Mouse (Mus musculus) forebrain, embryonic 13.5 days (tissue): Measurements from ENCODE around the gene Olfr1162. TPM values are rescaled to one million over a fixed set of nuclear protein-coding genes. Genes with fewer than 3 reads are reported as not detected.
"Not testable (repeated sequence)": the region's sequence is repeated elsewhere in the genome, so short reads cannot be mapped to it uniquely, and the experiment has no call there.

Experiments
- ATAC-seq: fragments of 200-750 bp; cut with Nextera tagmentation; 2 replicates; pipeline ENCODE4 v1.8.0; 2017
- H3K27ac ChIP-seq: fragments of 300-500 bp; sonication (generic); 2 replicates; pipeline ENCODE4 v1.5.1; 2015; ENCODE audit warnings: inconsistent platforms, mild to moderate bottlenecking, moderate library complexity
- H3K27me3 ChIP-seq: fragments of 300-500 bp; sonication (generic); 2 replicates; pipeline ENCODE4 v1.6.1; 2015; ENCODE audit warnings: mild to moderate bottlenecking, inconsistent platforms
- H3K36me3 ChIP-seq: fragments of 300-500 bp; sonication (generic); 2 replicates; pipeline ENCODE4 v1.6.1; 2015; ENCODE audit warnings: mild to moderate bottlenecking, inconsistent platforms; ENCODE audit not compliant: poor library complexity, severe bottlenecking
- H3K4me1 ChIP-seq: fragments of 300-500 bp; sonication (generic); 2 replicates; pipeline ENCODE4 v1.6.1; 2015; ENCODE audit warnings: inconsistent platforms
- H3K4me2 ChIP-seq: fragments of 300-500 bp; sonication (generic); 2 replicates; pipeline ENCODE4 v1.6.1; 2015; ENCODE audit warnings: inconsistent platforms, mild to moderate bottlenecking, moderate library complexity
- H3K4me3 ChIP-seq: fragments of 300-500 bp; sonication (generic); 2 replicates; pipeline ENCODE4 v1.5.1; 2015; ENCODE audit warnings: mild to moderate bottlenecking, inconsistent platforms
- H3K9ac ChIP-seq: fragments of 300-500 bp; sonication (generic); 2 replicates; pipeline ENCODE4 v1.6.1; 2015; ENCODE audit warnings: mild to moderate bottlenecking, inconsistent platforms
- H3K9me3 ChIP-seq: fragments of 300-500 bp; sonication (generic); replicated peaks from 2 replicates; pipeline ENCODE4 v1.6.1; 2016; ENCODE audit warnings: inconsistent platforms
- WGBS: fragments of 180-500 bp; shearing (Covaris S2); methylation state at CpG from one replicate; pipeline ENCODE4 v1.1.7; 2015; 5-methylcytosine and 5-hydroxymethylcytosine counted together
- polyA plus RNA-seq: library from polyadenylated mRNA; unstranded; fragments of >200 nt; fragmentation: Nextera tagmentation; extraction: Ambion mirVana; gene quantifications from 2 replicates; pipeline ENCODE4 v1.2.1, GENCODE M21; 2015

Olfr1162 gene
- polyA plus RNA-seq: not detected in 2 replicates

- no peak for ATAC-seq
- WGBS: 80% methylated on average over 1 of the region's 1 CpGs
- H3K9ac ChIP-seq: no peak within 1 kb of the TSS
- H3K4me1 ChIP-seq: no peaks in the 10 kb centered on the region
- H3K27ac ChIP-seq: no peak within 1 kb of the TSS
- no peak within 1 kb of the TSS for H3K4me2 ChIP-seq
- H3K9me3 ChIP-seq: no peaks in the 10 kb centered on the region
- no peaks in the 10 kb centered on the region for H3K36me3 ChIP-seq
- no peaks in the 10 kb centered on the region for H3K27me3 ChIP-seq
- H3K4me3 ChIP-seq: no peak within 1 kb of the TSS
These were observed at the start of gene Olfr1162 for GRCm38 (mm10) chr2:88051029-88051428. Gene Olfr1162 (minus strand): TSS chr2:88051129.

GRCm38 (mm10) chr2:88093866-88094265, 42.9 kb upstream of the Olfr1162 start, which contains the start of gene Olfr1164:
Gene Olfr1164 (minus strand): TSS chr2:88093966.
- H3K4me3 ChIP-seq: no peak within 1 kb of the TSS
- H3K36me3 ChIP-seq: no peaks in the 10 kb centered on the region
- H3K4me2 ChIP-seq: no peak within 1 kb of the TSS
- H3K27ac ChIP-seq: no peak within 1 kb of the TSS
- no peak within 1 kb of the TSS for H3K9ac ChIP-seq
- H3K4me1 ChIP-seq: no peaks in the 10 kb centered on the region
- no peak for ATAC-seq
- H3K9me3 ChIP-seq: no peaks in the 10 kb centered on the region
- H3K27me3 ChIP-seq: no peaks in the 10 kb centered on the region
- WGBS: 83% methylated on average over 4 of the region's 4 CpGs

GRCm38 (mm10) chr2:88071730-88072129, 20.8 kb upstream of the Olfr1162 start, which contains the start of gene Olfr1163:
Gene Olfr1163 (minus strand): TSS chr2:88071830.
- Histone ChIP-seq H3K9ac (no peak within 1 kb of the TSS), H3K4me3 (no peak within 1 kb of the TSS), H3K36me3 (no peaks in the 10 kb centered on the region), H3K27me3 (no peaks in the 10 kb centered on the region), H3K27ac (no peak within 1 kb of the TSS), H3K4me1 (no peaks in the 10 kb centered on the region), H3K9me3 (no peaks in the 10 kb centered on the region), H3K4me2 (no peak within 1 kb of the TSS)
- ATAC-seq: no peak

- H3K27me3 ChIP-seq: no peaks in the 10 kb centered on the region
- H3K9me3 ChIP-seq: no peaks in the 10 kb centered on the region
- H3K9ac ChIP-seq: no peak overlapping the region
- H3K36me3 ChIP-seq: no peaks in the 10 kb centered on the region
- no peak overlapping the region for H3K27ac ChIP-seq
- WGBS: 80% methylated on average over 2 of the region's 2 CpGs
- H3K4me3 ChIP-seq: no peak overlapping the region
- H3K4me2 ChIP-seq: no peak overlapping the region
- no peaks in the 10 kb centered on the region for H3K4me1 ChIP-seq
- ATAC-seq: no peak
These were observed 12.7 kb upstream of the Olfr1162 start for GRCm38 (mm10) chr2:88063587-88063986.

GRCm38 (mm10) chr2:88037599-88037998, 13.3 kb downstream of the Olfr1162 start, which contains the start of gene Olfr73:
Gene Olfr73 (minus strand): TSS chr2:88037699.
- Histone ChIP-seq H3K9ac (no peak within 1 kb of the TSS), H3K36me3 (no peaks in the 10 kb centered on the region), H3K4me2 (no peak within 1 kb of the TSS), H3K9me3 (no peaks in the 10 kb centered on the region), H3K27ac (no peak within 1 kb of the TSS), H3K27me3 (no peaks in the 10 kb centered on the region), H3K4me3 (no peak within 1 kb of the TSS), H3K4me1 (no peaks in the 10 kb centered on the region)
- no peak for ATAC-seq

GRCm38 (mm10) chr2:88022474-88022873, 28.5 kb downstream of the Olfr1162 start, which contains the start of gene Olfr1161:
Gene Olfr1161 (plus strand): TSS chr2:88022774.
- H3K4me1 ChIP-seq, ATAC-seq, H3K4me2 ChIP-seq, H3K9ac ChIP-seq, H3K27me3 ChIP-seq, H3K36me3 ChIP-seq, H3K9me3 ChIP-seq, H3K27ac ChIP-seq, H3K4me3 ChIP-seq: not testable (repeated sequence)
- WGBS: 84% methylated on average over 1 of the region's 1 CpGs

- H3K9me3 ChIP-seq: no peaks in the 10 kb centered on the region
- H3K4me3 ChIP-seq: no peak within 1 kb of the TSS
- H3K36me3 ChIP-seq: no peaks in the 10 kb centered on the region
- no peak within 1 kb of the TSS for H3K9ac ChIP-seq
- ATAC-seq: no peak
- H3K27me3 ChIP-seq: no peaks in the 10 kb centered on the region
- no peak within 1 kb of the TSS for H3K4me2 ChIP-seq
- no peaks in the 10 kb centered on the region for H3K4me1 ChIP-seq
- no peak within 1 kb of the TSS for H3K27ac ChIP-seq
These were observed 43.2 kb downstream of the Olfr1162 start, which contains the start of gene Olfr1160 for GRCm38 (mm10) chr2:88007515-88008318. Gene Olfr1160 (minus strand): TSS chr2:88008268.

Other genes with a start within 250 kb of the Olfr1162 start
- not detected in 2 replicates for gene Olfr1145, start 241.3 kb downstream of the Olfr1162 start, polyA plus RNA-seq
- not detected in 2 replicates for gene Olfr1148, start 220.6 kb downstream of the Olfr1162 start, polyA plus RNA-seq
- not detected in 2 replicates for gene Olfr1150-ps1, start 207.1 kb downstream of the Olfr1162 start, polyA plus RNA-seq
- not detected in 2 replicates for gene Olfr1151, start 195.3 kb downstream of the Olfr1162 start, polyA plus RNA-seq
- 0.03 TPM in 1 of 2 replicates, not detected in the other for gene Olfr1152, start 184.6 kb downstream of the Olfr1162 start, polyA plus RNA-seq
- gene Olfr1153, start 156.2 kb downstream of the Olfr1162 start, polyA plus RNA-seq: not detected in 2 replicates
- gene Olfr1154, start 146.0 kb downstream of the Olfr1162 start, polyA plus RNA-seq: not detected in 2 replicates
- gene Olfr1155, start 106.0 kb downstream of the Olfr1162 start, polyA plus RNA-seq: not detected in 2 replicates
- gene Olfr1156, start 98.0 kb downstream of the Olfr1162 start, polyA plus RNA-seq: not detected in 2 replicates
- not detected in 2 replicates for gene Olfr1157, start 82.8 kb downstream of the Olfr1162 start, polyA plus RNA-seq
- gene Olfr74, start 76.5 kb downstream of the Olfr1162 start, polyA plus RNA-seq: not detected in 2 replicates
- not detected in 2 replicates for gene Olfr1158, start 61.0 kb downstream of the Olfr1162 start, polyA plus RNA-seq
- gene Olfr1160, start 42.9 kb downstream of the Olfr1162 start, polyA plus RNA-seq: not detected in 2 replicates
- not detected in 2 replicates for gene Olfr1161, start 28.4 kb downstream of the Olfr1162 start, polyA plus RNA-seq
- not detected in 2 replicates for gene Olfr73, start 13.4 kb downstream of the Olfr1162 start, polyA plus RNA-seq
- not detected in 2 replicates for gene Olfr1163, start 20.7 kb upstream of the Olfr1162 start, polyA plus RNA-seq
- gene Olfr1164, start 42.8 kb upstream of the Olfr1162 start, polyA plus RNA-seq: not detected in 2 replicates
- not detected in 2 replicates for gene Olfr1166, start 77.1 kb upstream of the Olfr1162 start, polyA plus RNA-seq
- not detected in 2 replicates for gene Olfr1167, start 104.1 kb upstream of the Olfr1162 start, polyA plus RNA-seq
- not detected in 2 replicates for gene Olfr1168, start 130.8 kb upstream of the Olfr1162 start, polyA plus RNA-seq
- not detected in 2 replicates for gene Olfr1170, start 177.2 kb upstream of the Olfr1162 start, polyA plus RNA-seq
- gene Olfr1173, start 228.7 kb upstream of the Olfr1162 start, polyA plus RNA-seq: not detected in 2 replicates